Mouse (Mus musculus) intestine, postnatal 0 days (tissue): ENCODE measurements around the gene Igfbp7. TPM values are rescaled to one million over a fixed set of nuclear protein-coding genes. Genes with fewer than 3 reads are reported as not detected.

ENCODE experiments used
- ATAC-seq: fragments of 200-750 bp; cut with Nextera tagmentation; 2 replicates; pipeline ENCODE4 v1.8.0; 2017; ENCODE audit warnings: mild to moderate bottlenecking, moderate TSS enrichment, moderate library complexity
- H3K27ac ChIP-seq: fragments of 300-500 bp; sonication (generic); 2 replicates; pipeline ENCODE4 v1.5.1; 2014; ENCODE audit warnings: mild to moderate bottlenecking, low read depth, low read length, moderate library complexity
- H3K27me3 ChIP-seq: fragments of 300-500 bp; sonication (generic); replicated peaks from 2 replicates; pipeline ENCODE4 v1.6.1; 2014; ENCODE audit warnings: low read length, mixed read lengths; ENCODE audit not compliant: control insufficient read depth, insufficient read depth
- H3K36me3 ChIP-seq: fragments of 300-500 bp; sonication (generic); 2 replicates; pipeline ENCODE4 v1.6.1; 2014; ENCODE audit warnings: mild to moderate bottlenecking, moderate library complexity; ENCODE audit not compliant: control insufficient read depth, insufficient read depth
- H3K4me1 ChIP-seq: fragments of 300-500 bp; sonication (generic); replicated peaks from 2 replicates; pipeline ENCODE4 v1.6.1; 2014; ENCODE audit warnings: antibody characterized with exemption, low read length, mixed read lengths; ENCODE audit not compliant: control insufficient read depth, insufficient read depth
- H3K4me2 ChIP-seq: fragments of 300-500 bp; sonication (generic); replicated peaks from 2 replicates; pipeline ENCODE4 v1.6.1; 2014; ENCODE audit warnings: low read depth, mild to moderate bottlenecking, moderate library complexity
- H3K4me3 ChIP-seq: fragments of 300-500 bp; sonication (generic); 2 replicates; pipeline ENCODE4 v1.5.1; 2014; ENCODE audit warnings: low read depth, low read length
- H3K9ac ChIP-seq: fragments of 300-500 bp; sonication (generic); 2 replicates; pipeline ENCODE4 v1.6.1; 2014; ENCODE audit warnings: mild to moderate bottlenecking, low read depth, low read length
- H3K9me3 ChIP-seq: fragments of 300-500 bp; sonication (generic); 2 replicates; pipeline ENCODE4 v1.6.1; 2016; ENCODE audit warnings: mixed run types; ENCODE audit not compliant: control insufficient read depth
- CTCF ChIP-seq: sonication (generic); IDR thresholded peaks from 2 replicates; pipeline ENCODE4 v1.5.1; 2016; ENCODE audit warnings: low read depth, mild to moderate bottlenecking, control low read depth, antibody characterized with exemption, moderate library complexity
- WGBS: fragments of 180-500 bp; shearing (Covaris S2); extraction: QIAGEN DNeasy Blood & Tissue Kit; methylation state at CpG from one replicate; pipeline ENCODE4 v1.1.7; 2014; 5-methylcytosine and 5-hydroxymethylcytosine counted together
- polyA plus RNA-seq: library from polyadenylated mRNA; unstranded; fragments of >200 nt; fragmentation: Nextera tagmentation; extraction: Ambion mirVana; gene quantifications from 2 replicates; pipeline ENCODE4 v1.2.1, GENCODE M21; 2015

Igfbp7 gene
- polyA plus RNA-seq, 1 experiment from 2014 or later = 255 TPM

DNA sequence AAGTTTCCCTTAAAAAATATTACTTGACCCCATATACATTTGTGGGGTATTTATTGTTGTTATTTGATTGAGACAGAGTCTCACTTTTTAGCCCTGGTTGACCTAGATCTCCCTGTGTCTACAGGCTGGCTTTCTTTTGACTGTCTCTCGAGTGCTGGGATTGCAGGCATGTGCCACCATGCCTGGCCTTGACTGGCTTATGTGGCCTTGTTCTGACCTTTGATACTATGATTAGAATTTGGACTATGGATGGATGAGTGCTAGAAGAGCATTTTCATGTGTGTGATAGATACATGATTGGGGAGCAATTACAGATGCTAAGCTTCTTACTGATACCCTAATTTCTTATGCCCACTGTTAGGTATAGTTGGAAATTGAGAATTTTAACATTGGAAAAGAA is 82.9 kb downstream of the Igfbp7 start:
- Histone ChIP-seq H3K27ac (no peak overlapping the region), H3K9me3 (no peaks in the 10 kb centered on the region), H3K27me3 (no peaks in the 10 kb centered on the region), H3K4me1 (no peaks in the 10 kb centered on the region), H3K36me3 (peaks cover 84% of the 10 kb centered on the region), H3K9ac (no peak overlapping the region), H3K4me3 (no peak overlapping the region), H3K4me2 (no peak overlapping the region)
- ATAC-seq = no peak
- WGBS = 56% methylated on average over 1 of the region's 1 CpGs
- no peak for TF ChIP-seq CTCF

DNA sequence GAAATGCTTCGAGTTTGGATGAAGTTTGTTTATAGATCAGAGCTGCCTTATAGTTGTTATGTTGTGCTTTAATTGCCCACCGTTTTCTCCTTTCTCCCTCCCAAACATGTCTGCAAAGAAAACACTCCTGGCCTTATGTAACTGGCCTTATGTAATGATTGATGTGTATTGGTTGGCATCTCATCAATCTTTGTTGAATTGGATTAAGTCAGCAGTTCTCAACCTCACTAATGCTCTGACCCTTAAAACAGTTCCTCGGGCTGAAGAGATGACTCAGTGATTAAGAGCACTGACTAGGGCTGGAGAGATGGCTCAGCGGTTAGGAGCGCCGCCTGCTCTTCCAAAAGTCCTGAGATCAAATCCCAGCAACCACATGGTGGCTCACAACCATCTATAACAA is 92.9 kb downstream of the Igfbp7 start:
- no peak for TF ChIP-seq CTCF
- WGBS = 83% methylated on average over 6 of the region's 6 CpGs

DNA sequence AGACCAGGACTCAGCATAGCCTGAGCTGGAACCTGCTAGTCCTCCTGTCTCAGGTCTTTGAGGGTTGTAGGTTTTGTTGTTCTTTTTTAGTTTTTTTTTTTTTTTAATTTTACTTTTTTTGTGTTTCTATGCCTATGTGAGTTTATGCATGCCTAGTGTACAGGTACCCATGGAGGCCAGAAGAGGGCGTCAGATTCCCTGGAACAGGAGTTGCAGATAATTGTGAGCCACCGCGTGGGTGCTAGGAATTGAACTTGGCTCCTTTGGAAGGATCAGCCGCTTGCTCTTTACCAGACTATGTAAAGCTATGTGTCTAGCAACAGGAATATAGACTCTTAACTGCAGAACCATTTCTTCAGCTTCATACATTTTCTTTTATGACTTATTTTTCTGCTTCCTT is 93.6 kb downstream of the Igfbp7 start:
- ATAC-seq = no peak
- Histone ChIP-seq H3K9me3 (no peaks in the 10 kb centered on the region), H3K4me1 (0 out of 2 replicates have a peak, but pooled peaks cover 3% of the 10 kb centered on the region), H3K36me3 (peaks cover 13% of the 10 kb centered on the region), H3K9ac (no peak overlapping the region), H3K4me2 (no peak overlapping the region), H3K27ac (no peak overlapping the region), H3K4me3 (no peak overlapping the region), H3K27me3 (no peaks in the 10 kb centered on the region)
- no peak for TF ChIP-seq CTCF
- WGBS = 93% methylated on average over 4 of the region's 4 CpGs

More for the DNA sequence above, 92.9 kb downstream of the Igfbp7 start:
- H3K27me3 ChIP-seq = no peaks in the 10 kb centered on the region
- no peak for ATAC-seq
- no peaks in the 10 kb centered on the region for H3K4me1 ChIP-seq
- no peaks in the 10 kb centered on the region for H3K9me3 ChIP-seq
- no peak overlapping the region for H3K4me2 ChIP-seq
- H3K27ac ChIP-seq = no peak overlapping the region
- peaks cover 13% of the 10 kb centered on the region for H3K36me3 ChIP-seq
- H3K4me3 ChIP-seq = no peak overlapping the region
- no peak overlapping the region for H3K9ac ChIP-seq

DNA sequence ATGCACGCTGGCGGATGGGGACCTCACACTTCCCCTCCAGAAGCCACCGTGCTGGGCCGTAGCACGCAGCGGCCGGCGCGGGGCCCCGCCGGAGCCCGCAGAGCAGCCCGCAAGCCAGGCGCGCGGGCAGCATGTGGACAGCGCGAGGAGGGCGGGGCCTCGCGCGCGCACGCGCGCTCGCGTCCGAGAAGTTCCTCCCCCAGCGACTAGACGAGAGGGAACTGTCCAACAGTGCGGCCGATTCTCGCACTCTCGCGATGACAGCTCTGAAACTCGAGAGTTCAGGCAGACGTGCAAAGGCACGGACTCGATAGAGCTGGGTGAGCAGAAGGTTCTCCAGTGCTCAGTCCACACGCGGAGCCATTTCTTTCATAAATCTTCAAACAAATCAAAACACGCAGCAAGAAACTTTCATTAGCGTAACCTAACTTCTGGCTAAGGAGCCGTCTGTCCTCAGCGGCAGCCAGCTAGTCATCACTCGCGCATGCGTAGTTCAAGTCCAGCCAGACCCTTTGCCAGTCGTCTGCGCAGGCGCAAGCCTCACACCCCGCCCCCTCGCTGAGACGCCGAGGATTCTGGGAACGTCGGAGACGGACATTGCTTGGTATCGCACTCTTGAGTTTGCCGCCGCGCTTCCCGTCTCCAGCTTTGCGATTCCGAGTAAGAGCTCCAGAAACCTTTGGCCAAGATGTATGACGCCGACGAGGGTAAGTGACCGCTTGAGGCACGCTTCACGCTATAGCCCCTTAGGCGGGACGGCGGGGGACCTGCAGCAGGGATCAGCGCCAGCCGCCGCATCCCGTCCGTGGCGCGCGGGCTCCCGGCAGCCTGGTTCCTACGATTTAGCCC is 97.7 kb downstream of the Igfbp7 start, which contains the start of the genes Noa1 and Polr2b:
Gene Noa1, minus strand, starts transcription at position 161 of the 849 bp plus-strand sequence.
Gene Polr2b, plus strand, starts transcription at position 224 of the 849 bp plus-strand sequence.
- peaks cover 12% of the 10 kb centered on the region; the same call in 1 of the 2 replicates for H3K4me1 ChIP-seq
- WGBS = under 1% methylated on average over 85 of the region's 85 CpGs
- peak within 1 kb of the TSS; percentile 83 for H3K4me3 ChIP-seq
- peak; percentile 39 for TF ChIP-seq CTCF
- H3K27me3 ChIP-seq = no peaks in the 10 kb centered on the region
- peaks cover 22% of the 10 kb centered on the region for H3K36me3 ChIP-seq
- no peaks in the 10 kb centered on the region for H3K9me3 ChIP-seq
- peak; percentile 97 for ATAC-seq
- H3K27ac ChIP-seq = peak within 1 kb of the TSS; percentile 84
- H3K9ac ChIP-seq = peak within 1 kb of the TSS; percentile 87
- peak within 1 kb of the TSS; percentile 100 for H3K4me2 ChIP-seq

DNA sequence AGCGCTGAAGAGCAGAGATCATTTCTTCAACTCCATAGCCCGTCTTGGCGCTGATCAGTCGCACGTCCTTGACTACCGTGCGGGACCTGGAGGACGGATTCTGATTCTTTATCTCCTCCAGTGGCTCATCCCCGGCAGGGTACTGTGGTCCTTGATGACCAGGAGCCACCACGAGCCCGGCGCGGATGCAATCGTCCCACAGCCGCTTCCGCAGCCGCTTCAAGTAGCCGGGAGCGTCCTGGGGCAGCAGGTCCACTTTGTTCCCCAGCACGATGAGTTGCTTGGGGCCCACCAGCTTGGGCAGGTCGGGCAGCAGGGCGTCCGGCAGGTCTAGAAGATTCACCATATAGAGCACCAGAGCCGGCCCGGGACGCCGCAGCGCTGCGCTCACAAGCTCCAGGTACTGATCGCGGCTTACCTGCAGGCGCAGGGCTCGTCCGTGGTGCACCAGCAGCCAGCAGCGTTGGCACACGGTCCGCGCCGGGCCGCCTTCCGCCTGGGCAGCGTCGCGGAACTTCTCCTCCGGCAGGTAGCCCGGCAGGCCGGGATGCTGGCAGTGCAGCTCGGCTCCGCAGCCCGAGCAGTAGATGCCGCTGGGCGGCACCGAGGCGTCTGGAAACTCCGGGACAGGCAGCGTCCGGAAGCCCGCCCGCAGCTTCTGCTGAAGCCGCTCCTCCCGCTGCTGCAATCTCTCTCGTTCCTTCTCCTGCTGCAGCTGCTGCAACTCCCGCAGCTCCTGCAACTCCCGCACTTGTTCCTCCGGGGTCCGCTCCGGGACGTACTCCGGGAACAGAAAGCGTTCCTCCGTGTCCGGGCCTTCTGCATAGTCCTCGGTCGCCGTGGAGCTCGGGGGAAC is 98.6 kb downstream of the Igfbp7 start:
- no peak for TF ChIP-seq CTCF
- H3K9ac ChIP-seq = peak overlapping the region; percentile 87
- under 1% methylated on average over 76 of the region's 76 CpGs for WGBS
- H3K4me3 ChIP-seq = peak overlapping the region; percentile 83
- no peak overlapping the region; the same call in 1 of the 2 replicates for H3K27ac ChIP-seq
- no peaks in the 10 kb centered on the region for H3K9me3 ChIP-seq
- H3K4me1 ChIP-seq = peaks cover 12% of the 10 kb centered on the region; the same call in 1 of the 2 replicates
- H3K4me2 ChIP-seq = peak overlapping the region; percentile 100
- H3K27me3 ChIP-seq = no peaks in the 10 kb centered on the region
- peak; percentile 20 for ATAC-seq
- H3K36me3 ChIP-seq = peaks cover 29% of the 10 kb centered on the region
